Mouse (Mus musculus) neural tube, embryonic 12.5 days (tissue): ENCODE measurements around the gene Pigv. TPM values are rescaled to one million over a fixed set of nuclear protein-coding genes. Genes with fewer than 3 reads are reported as not detected.
A peak's percentile ranks its signal among the peaks of the same experiment; 100 is the strongest.

Experiments
- ATAC-seq: fragments of 200-750 bp; cut with Nextera tagmentation; 2 replicates; pipeline ENCODE4 v1.8.0; 2017; ENCODE audit warnings: low read depth, mild to moderate bottlenecking, moderate TSS enrichment, moderate library complexity; ENCODE audit not compliant: low FRiP score
- H3K27ac ChIP-seq: fragments of 300-500 bp; sonication (generic); 2 replicates; pipeline ENCODE4 v1.5.1; 2016
- H3K27me3 ChIP-seq: fragments of 300-500 bp; sonication (generic); replicated peaks from 2 replicates; pipeline ENCODE4 v1.6.1; 2016; ENCODE audit warnings: mild to moderate bottlenecking
- H3K36me3 ChIP-seq: fragments of 300-500 bp; sonication (generic); 2 replicates; pipeline ENCODE4 v1.6.1; 2016; ENCODE audit warnings: mild to moderate bottlenecking
- H3K4me1 ChIP-seq: fragments of 300-500 bp; sonication (generic); 2 replicates; pipeline ENCODE4 v1.6.1; 2016
- H3K4me2 ChIP-seq: fragments of 300-500 bp; sonication (generic); replicated peaks from 2 replicates; pipeline ENCODE4 v1.6.1; 2016; ENCODE audit warnings: mild to moderate bottlenecking
- H3K4me3 ChIP-seq: fragments of 300-500 bp; sonication (generic); 2 replicates; pipeline ENCODE4 v1.5.1; 2016
- H3K9ac ChIP-seq: fragments of 300-500 bp; sonication (generic); 2 replicates; pipeline ENCODE4 v1.6.1; 2016; ENCODE audit warnings: mild to moderate bottlenecking
- H3K9me3 ChIP-seq: fragments of 300-500 bp; sonication (generic); 2 replicates; pipeline ENCODE4 v1.6.1; 2016; ENCODE audit warnings: mild to moderate bottlenecking
- WGBS: fragments of 180-500 bp; shearing (Covaris S2); methylation state at CpG from one replicate; pipeline ENCODE4 v1.1.7; 2016; 5-methylcytosine and 5-hydroxymethylcytosine counted together
- polyA plus RNA-seq: library from polyadenylated mRNA; unstranded; fragments of >200 nt; fragmentation: Nextera tagmentation; extraction: Ambion mirVana; gene quantifications from 2 replicates; pipeline ENCODE4 v1.2.1, GENCODE M21; 2016

The Pigv gene
- polyA plus RNA-seq, 1 experiment from 2014 or later: 16.9 TPM

DNA sequence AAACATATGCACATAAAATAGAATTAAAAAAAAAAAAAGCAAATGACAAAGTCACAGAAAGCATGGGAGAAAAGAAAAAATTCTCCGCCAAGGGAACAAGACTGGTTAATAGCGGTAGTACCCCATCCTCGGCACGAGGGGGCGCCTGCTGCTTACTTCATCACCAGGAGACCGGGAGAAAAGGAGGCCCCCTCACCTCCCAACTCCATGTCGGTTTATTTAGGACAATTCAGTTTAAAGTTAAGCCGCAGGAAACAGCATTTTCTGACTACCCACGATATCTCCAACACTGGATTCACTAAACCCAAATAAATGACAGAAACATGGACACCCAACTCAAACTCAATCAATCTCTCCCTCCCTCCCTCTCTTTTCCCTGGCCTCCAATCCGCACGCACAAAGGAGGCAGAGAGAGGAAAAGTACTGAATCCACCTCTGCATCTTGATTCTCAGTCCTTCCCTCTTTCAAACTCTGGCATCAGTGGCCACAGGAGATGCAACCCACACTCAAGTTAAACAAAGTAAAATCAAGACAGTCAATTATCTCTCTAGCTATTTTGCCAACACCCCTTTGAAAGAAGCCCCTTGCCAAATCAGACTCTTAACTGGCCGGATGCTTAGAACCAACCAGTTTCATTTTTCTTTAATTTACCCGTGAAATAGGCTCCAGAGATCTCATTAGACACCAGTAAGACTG, 1.1 kb downstream of the Pigv start:
- no peaks in the 10 kb centered on the region for H3K27me3 ChIP-seq
- peak overlapping the region; percentile 65 for H3K4me2 ChIP-seq
- ATAC-seq: no peak
- peaks cover 3% of the 10 kb centered on the region; the same call in 1 of the 2 replicates for H3K36me3 ChIP-seq
- H3K4me1 ChIP-seq: peaks cover 47% of the 10 kb centered on the region
- H3K9ac ChIP-seq: peak overlapping the region; percentile 82
- WGBS: 3% methylated on average over 13 of the region's 13 CpGs
- H3K9me3 ChIP-seq: no peaks in the 10 kb centered on the region
- peak overlapping the region; percentile 89; the same call in 1 of the 2 replicates for H3K27ac ChIP-seq
- peak overlapping the region; percentile 77 for H3K4me3 ChIP-seq

GRCm38 (mm10) chr4:133669652-133670210, 2.7 kb downstream of the Pigv start:
- H3K27ac ChIP-seq: no peak overlapping the region
- no peak for ATAC-seq
- WGBS: 73% methylated on average over 6 of the region's 6 CpGs
- H3K9ac ChIP-seq: no peak overlapping the region
- H3K36me3 ChIP-seq: peaks cover 8% of the 10 kb centered on the region
- peaks cover 32% of the 10 kb centered on the region for H3K4me1 ChIP-seq
- H3K4me3 ChIP-seq: no peak overlapping the region
- H3K4me2 ChIP-seq: no peak overlapping the region; the same call in 1 of the 2 replicates
- H3K9me3 ChIP-seq: no peaks in the 10 kb centered on the region
- no peaks in the 10 kb centered on the region for H3K27me3 ChIP-seq

- Histone ChIP-seq H3K4me2 (no peak overlapping the region), H3K4me1 (peaks cover 22% of the 10 kb centered on the region), H3K27me3 (no peaks in the 10 kb centered on the region), H3K9ac (no peak overlapping the region), H3K27ac (no peak overlapping the region), H3K36me3 (peaks cover 11% of the 10 kb centered on the region), H3K4me3 (no peak overlapping the region), H3K9me3 (no peaks in the 10 kb centered on the region)
- no peak for ATAC-seq
- 71% methylated on average over 3 of the region's 3 CpGs for WGBS
These were observed 3.9 kb downstream of the Pigv start for GRCm38 (mm10) chr4:133668537-133668936.

DNA sequence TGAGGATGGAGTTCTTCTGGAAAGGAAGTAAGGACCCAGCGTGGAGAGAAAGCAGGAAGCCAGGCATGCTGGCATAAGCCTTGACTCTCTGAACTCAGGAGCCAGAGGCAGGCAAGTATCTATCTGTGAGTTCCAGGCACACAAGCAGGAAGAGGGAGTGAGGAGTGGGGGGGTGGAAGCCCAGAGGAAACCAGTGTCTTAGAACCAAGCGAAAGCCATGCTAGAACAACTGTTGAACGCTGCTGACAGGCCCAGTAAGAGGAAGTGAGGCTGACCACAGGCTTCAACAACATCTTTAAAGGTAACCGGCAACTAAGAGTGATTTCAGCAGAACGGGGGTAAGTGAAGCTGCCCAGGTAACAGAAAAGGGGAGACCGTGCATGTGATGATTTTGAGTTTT, 6.2 kb downstream of the Pigv start:
- Histone ChIP-seq H3K9me3 (no peaks in the 10 kb centered on the region), H3K4me1 (peaks cover 15% of the 10 kb centered on the region), H3K9ac (no peak overlapping the region), H3K4me2 (no peak overlapping the region), H3K36me3 (peaks cover 11% of the 10 kb centered on the region), H3K4me3 (no peak overlapping the region), H3K27me3 (no peaks in the 10 kb centered on the region), H3K27ac (no peak overlapping the region)
- ATAC-seq: no peak
- 85% methylated on average over 6 of the region's 6 CpGs for WGBS

DNA sequence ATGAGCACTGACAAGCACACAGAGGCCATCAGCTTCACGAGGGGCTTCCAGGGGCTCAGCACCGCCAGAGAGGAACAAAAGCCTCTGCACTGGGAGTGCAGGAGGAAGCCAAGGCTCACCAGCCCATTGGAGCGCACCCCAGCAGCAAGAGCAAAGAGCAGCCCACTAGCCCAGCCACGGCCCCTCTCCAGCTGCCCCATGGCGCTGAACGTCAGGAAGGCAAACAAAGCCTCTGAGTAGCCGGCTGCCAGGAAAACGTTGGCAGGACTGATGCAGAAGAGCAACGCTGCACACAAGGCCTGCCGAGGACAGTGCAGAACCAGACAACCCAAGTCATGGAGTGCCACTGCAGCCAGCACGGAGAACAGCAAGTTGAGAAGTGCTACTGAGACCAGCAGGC, 7.3 kb downstream of the Pigv start:
- Histone ChIP-seq H3K36me3 (peaks cover 14% of the 10 kb centered on the region), H3K4me2 (no peak overlapping the region), H3K27ac (no peak overlapping the region), H3K4me1 (peaks cover 18% of the 10 kb centered on the region), H3K9ac (no peak overlapping the region), H3K4me3 (no peak overlapping the region), H3K27me3 (no peaks in the 10 kb centered on the region), H3K9me3 (no peaks in the 10 kb centered on the region)
- ATAC-seq: no peak
- WGBS: 65% methylated on average over 11 of the region's 11 CpGs

- no peaks in the 10 kb centered on the region for H3K27me3 ChIP-seq
- peaks cover 14% of the 10 kb centered on the region for H3K36me3 ChIP-seq
- H3K27ac ChIP-seq: no peak overlapping the region
- no peaks in the 10 kb centered on the region for H3K9me3 ChIP-seq
- no peak overlapping the region for H3K4me2 ChIP-seq
- no peak for ATAC-seq
- peaks cover 22% of the 10 kb centered on the region for H3K4me1 ChIP-seq
- WGBS: 91% methylated on average over 8 of the region's 8 CpGs
- no peak overlapping the region for H3K9ac ChIP-seq
- no peak overlapping the region for H3K4me3 ChIP-seq
These were observed 9.5 kb downstream of the Pigv start for GRCm38 (mm10) chr4:133662945-133663344.

GRCm38 (mm10) chr4:133662421-133662820, 10.0 kb downstream of the Pigv start:
- 94% methylated on average over 8 of the region's 8 CpGs for WGBS
- H3K4me3 ChIP-seq: no peak overlapping the region
- no peak overlapping the region for H3K27ac ChIP-seq
- H3K4me2 ChIP-seq: no peak overlapping the region
- H3K4me1 ChIP-seq: peaks cover 22% of the 10 kb centered on the region
- H3K9me3 ChIP-seq: no peaks in the 10 kb centered on the region
- no peaks in the 10 kb centered on the region for H3K27me3 ChIP-seq
- no peak overlapping the region for H3K9ac ChIP-seq
- no peak for ATAC-seq
- peaks cover 14% of the 10 kb centered on the region for H3K36me3 ChIP-seq

DNA sequence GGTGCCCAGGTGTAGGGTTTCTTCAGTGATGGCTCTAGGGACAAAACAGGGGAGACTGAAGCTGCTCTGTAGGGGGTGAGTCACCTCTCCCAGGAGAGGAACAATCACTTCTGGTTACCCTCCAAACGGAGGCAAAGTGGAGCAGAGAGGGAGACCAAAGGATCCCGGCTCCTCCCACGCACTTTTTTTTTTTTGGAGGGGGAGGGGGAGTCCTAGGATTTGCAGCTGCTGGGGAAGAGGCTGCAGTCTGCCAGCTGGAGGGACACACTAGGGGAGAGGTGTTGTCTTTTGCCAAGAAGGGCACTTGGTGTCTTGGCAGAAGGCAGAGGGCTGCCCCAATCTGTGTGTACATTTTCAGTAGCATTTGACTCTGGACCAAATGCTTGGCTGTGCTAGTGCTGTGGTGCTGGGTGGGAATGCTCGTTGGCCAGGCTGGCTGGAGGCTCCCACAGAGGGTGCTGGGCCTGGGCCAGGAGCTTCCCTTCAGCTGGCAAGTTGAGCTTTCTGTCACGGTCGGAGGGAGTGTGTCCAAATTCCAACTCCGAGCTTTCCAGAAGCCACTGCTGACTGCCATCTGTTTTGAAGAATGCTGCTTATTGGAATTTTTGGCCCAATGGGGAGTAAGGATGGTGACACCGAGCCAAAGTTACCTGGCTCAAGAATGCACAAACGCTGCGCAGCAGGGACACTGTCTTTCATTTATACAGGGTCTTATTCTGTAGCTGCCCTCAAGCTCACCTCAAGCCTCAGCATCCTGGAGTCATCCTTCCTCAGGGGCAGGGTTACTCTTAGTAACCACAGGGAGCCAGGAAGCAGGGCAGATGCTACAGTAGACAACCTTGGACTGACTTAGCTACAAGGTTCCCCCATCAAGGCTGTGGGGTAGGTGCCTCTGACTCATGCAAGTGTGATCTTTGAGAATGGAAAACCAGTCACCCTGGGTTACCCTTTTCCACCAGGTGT, 12.0 kb downstream of the Pigv start:
- Histone ChIP-seq H3K36me3 (peaks cover 11% of the 10 kb centered on the region), H3K27ac (no peak overlapping the region), H3K27me3 (no peaks in the 10 kb centered on the region), H3K4me3 (no peak overlapping the region), H3K4me1 (peaks cover 22% of the 10 kb centered on the region), H3K9me3 (no peaks in the 10 kb centered on the region), H3K9ac (0 out of 2 replicates have a peak overlapping the region, but pooled peaks have one; percentile 27), H3K4me2 (peak overlapping the region; percentile 33)
- ATAC-seq: 0 out of 2 replicates have a peak, but pooled peaks have one; percentile 29
- 12% methylated on average over 10 of the region's 10 CpGs for WGBS

GRCm38 (mm10) chr4:133659497-133660192, 12.8 kb downstream of the Pigv start:
- no peak for ATAC-seq

DNA sequence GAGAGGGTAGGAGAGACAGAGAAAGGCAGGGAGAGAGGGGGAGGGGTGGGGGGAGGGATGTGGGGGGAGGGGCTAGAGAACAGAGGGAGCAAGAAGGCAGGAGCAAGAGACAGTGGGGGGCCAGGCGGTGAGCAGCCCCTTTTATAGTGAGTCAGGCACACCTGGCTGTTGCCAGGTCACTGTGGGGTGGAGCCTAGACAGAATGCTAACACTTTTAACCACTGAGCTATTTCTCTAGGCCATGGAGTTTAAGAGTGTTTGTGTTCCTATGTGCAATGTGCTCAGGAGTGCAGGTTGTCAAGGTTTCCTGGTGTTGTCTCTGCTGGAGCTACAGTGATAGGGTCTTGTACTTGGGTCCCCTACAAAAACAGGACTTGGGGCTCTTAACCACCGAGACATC, 13.7 kb downstream of the Pigv start:
- 0 out of 2 replicates have a peak, but pooled peaks cover 3% of the 10 kb centered on the region for H3K36me3 ChIP-seq
- no peaks in the 10 kb centered on the region for H3K9me3 ChIP-seq
- H3K9ac ChIP-seq: no peak overlapping the region
- no peak for ATAC-seq
- no peak overlapping the region for H3K4me2 ChIP-seq
- H3K4me3 ChIP-seq: no peak overlapping the region
- H3K4me1 ChIP-seq: peaks cover 22% of the 10 kb centered on the region
- WGBS: 35% methylated on average over 2 of the region's 2 CpGs
- H3K27me3 ChIP-seq: no peaks in the 10 kb centered on the region
- H3K27ac ChIP-seq: no peak overlapping the region

More at GRCm38 (mm10) chr4:133659497-133660192, 12.8 kb downstream of the Pigv start:
- H3K36me3 ChIP-seq: peaks cover 6% of the 10 kb centered on the region; the same call in 1 of the 2 replicates
- 0 out of 2 replicates have a peak overlapping the region, but pooled peaks have one; percentile 27 for H3K9ac ChIP-seq
- H3K4me3 ChIP-seq: no peak overlapping the region
- no peak overlapping the region for H3K27ac ChIP-seq
- WGBS: 9% methylated on average over 15 of the region's 15 CpGs
- H3K9me3 ChIP-seq: no peaks in the 10 kb centered on the region
- H3K27me3 ChIP-seq: no peaks in the 10 kb centered on the region
- peaks cover 22% of the 10 kb centered on the region for H3K4me1 ChIP-seq
- peak overlapping the region; percentile 33 for H3K4me2 ChIP-seq

DNA sequence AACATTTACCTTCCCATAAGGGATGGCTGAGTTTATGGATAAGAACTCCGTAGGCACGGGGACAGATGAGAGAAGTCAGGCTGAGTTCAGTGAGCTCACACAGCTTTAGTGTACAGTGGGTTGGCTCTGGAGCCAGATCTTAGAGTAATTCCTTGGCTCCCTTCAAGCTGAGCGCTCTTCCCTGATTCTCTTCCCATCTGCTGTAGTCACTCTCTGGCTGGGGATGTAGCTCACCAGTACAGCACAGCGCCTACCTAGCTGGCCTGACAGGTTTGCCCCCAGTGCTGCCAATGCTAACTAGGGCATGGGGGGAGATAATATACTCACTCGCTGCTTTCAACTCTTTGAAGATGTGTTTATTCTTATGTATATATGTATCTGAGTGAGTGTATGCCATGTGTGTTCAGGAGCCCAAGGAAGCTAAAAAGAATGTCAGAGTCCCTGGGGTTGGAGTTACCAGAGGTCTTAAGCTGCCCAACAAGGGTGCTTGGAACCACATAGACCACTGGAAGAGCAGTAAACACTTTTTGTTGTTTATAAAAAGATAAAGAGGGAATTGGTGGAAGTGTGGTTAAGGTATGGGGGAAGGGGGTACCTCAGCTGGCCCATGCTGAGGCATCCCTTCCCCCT, 14.5 kb downstream of the Pigv start:
- no peak overlapping the region for H3K4me2 ChIP-seq
- H3K9me3 ChIP-seq: no peaks in the 10 kb centered on the region
- H3K36me3 ChIP-seq: 0 out of 2 replicates have a peak, but pooled peaks cover 3% of the 10 kb centered on the region
- H3K27me3 ChIP-seq: no peaks in the 10 kb centered on the region
- H3K27ac ChIP-seq: no peak overlapping the region
- ATAC-seq: no peak
- WGBS: 55% methylated on average over 5 of the region's 5 CpGs
- no peak overlapping the region for H3K9ac ChIP-seq
- H3K4me1 ChIP-seq: peaks cover 22% of the 10 kb centered on the region
- no peak overlapping the region for H3K4me3 ChIP-seq
